Mouse (Mus musculus): ENCODE data around the gene Apobec3. TPM values are rescaled to one million over a fixed set of nuclear protein-coding genes. Genes with fewer than 3 reads are reported as not detected.

Gene Apobec3
- polyA plus RNA-seq, 1 experiment from 2014 or later: 33.1 TPM

DNA sequence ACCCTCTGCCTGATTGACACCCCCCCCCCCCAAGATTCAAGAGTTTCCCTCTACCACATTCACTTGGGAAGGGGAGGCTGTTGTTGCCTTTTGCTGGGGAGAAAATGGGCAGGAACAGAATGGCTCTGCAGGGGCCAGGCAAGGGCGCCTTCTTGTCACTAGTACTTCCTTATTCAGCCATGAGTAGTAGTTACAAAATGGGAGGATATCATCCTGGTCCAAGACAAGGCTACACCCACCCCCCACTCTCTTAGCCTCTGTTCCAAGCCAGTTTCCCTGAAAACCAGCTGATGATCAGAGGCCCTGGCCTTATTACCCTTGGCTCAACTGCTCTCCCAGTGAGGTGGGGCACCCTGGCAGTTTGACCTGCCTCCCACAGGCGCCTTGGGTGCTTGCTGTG lies 37.3 kb downstream of the Apobec3 start:
- H3K9me3 ChIP-seq (replicated peaks; ENCODE audit: control insufficient read depth, low read length): no peaks in the 10 kb centered on the region
- 63% methylated on average over 2 of the region's 2 CpGs for WGBS (ENCODE audit: insufficient replicate concordance)
- peak overlapping the region; percentile 92 for H3K9ac ChIP-seq (ENCODE audit: low read depth, low read length)
- ATAC-seq (ENCODE audit: low read depth): no peak
- H3K27ac ChIP-seq (ENCODE audit: low read length): peak overlapping the region; percentile 96
- H3K36me3 ChIP-seq (ENCODE audit: control insufficient read depth, insufficient read depth): no peaks in the 10 kb centered on the region
- H3K4me1 ChIP-seq (ENCODE audit: control insufficient read depth, low read depth, low read length): peaks cover 35% of the 10 kb centered on the region
- H3K27me3 ChIP-seq (ENCODE audit: control insufficient read depth, insufficient read depth, low read depth, low read length): peaks cover 23% of the 10 kb centered on the region
- peak overlapping the region; percentile 72; the same call in 1 of the 2 replicates for H3K4me3 ChIP-seq (ENCODE audit: low read depth, low read length)
- peak overlapping the region; percentile 88 for H3K4me2 ChIP-seq (ENCODE audit: low read depth, low read length)

DNA sequence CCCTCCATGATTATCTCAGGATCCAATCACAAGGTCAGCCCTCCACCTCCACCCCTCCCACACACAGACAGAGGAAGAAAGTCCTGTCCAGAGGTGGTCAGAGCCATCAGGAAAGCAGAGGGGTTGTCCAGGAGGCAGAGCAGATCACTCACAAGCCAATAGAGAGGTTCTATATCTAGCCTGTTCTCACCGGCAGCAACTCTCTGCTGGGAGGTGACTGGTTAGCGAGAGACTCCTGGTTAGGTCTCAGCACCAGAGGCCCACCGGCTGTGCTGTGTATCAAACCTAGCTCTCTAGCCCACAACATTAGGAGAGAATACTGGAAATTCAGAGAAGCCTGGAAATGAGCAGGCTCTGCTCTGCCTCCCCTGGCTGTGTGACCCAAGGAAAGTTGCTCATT lies 38.3 kb downstream of the Apobec3 start:
- ATAC-seq (ENCODE audit: low read depth): no peak
- Histone ChIP-seq H3K4me3 (ENCODE audit: low read depth, low read length) (no peak overlapping the region), H3K27ac (ENCODE audit: low read length) (no peak overlapping the region), H3K36me3 (ENCODE audit: control insufficient read depth, insufficient read depth) (no peaks in the 10 kb centered on the region), H3K4me1 (ENCODE audit: control insufficient read depth, low read depth, low read length) (peaks cover 35% of the 10 kb centered on the region), H3K9me3 (replicated peaks; ENCODE audit: control insufficient read depth, low read length) (no peaks in the 10 kb centered on the region), H3K27me3 (ENCODE audit: control insufficient read depth, insufficient read depth, low read depth, low read length) (peaks cover 33% of the 10 kb centered on the region), H3K4me2 (ENCODE audit: low read depth, low read length) (no peak overlapping the region), H3K9ac (ENCODE audit: low read depth, low read length) (no peak overlapping the region)
- WGBS (ENCODE audit: insufficient replicate concordance): 77% methylated on average over 3 of the region's 3 CpGs

DNA sequence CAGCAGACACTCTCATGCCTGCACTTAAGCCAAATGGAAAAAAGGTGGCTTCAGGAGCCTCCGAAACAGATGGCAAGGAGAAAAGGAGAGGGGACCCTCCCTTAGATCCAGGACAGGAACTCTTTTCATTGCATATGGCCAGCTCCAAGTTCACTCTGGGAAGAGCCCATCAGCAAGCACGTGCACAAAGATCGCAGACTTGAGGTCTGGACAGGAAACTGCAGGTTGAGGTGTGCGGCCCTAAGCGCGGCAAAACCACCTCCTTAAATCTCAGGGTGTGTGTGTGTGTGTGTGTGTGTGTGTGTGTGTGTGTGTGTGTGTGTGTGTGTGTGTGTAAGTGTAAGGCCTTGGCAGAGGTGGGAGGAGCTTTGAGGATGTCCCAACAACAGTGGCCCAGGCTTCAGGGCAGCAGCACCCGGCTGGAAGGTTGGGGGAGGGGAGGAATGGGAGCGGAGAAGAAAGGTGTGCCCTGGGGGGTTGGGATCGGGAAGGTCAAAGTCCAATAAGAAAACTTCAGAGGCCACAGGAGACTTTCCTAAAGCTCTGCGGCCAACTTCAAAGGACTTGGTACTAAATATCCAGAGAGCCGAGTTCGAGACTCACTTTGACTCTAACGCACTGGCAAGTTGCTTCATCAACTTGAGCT lies 40.2 kb downstream of the Apobec3 start:
- H3K9ac ChIP-seq (ENCODE audit: low read depth, low read length): peak overlapping the region; percentile 80
- peaks cover 46% of the 10 kb centered on the region for H3K27me3 ChIP-seq (ENCODE audit: control insufficient read depth, insufficient read depth, low read depth, low read length)

DNA sequence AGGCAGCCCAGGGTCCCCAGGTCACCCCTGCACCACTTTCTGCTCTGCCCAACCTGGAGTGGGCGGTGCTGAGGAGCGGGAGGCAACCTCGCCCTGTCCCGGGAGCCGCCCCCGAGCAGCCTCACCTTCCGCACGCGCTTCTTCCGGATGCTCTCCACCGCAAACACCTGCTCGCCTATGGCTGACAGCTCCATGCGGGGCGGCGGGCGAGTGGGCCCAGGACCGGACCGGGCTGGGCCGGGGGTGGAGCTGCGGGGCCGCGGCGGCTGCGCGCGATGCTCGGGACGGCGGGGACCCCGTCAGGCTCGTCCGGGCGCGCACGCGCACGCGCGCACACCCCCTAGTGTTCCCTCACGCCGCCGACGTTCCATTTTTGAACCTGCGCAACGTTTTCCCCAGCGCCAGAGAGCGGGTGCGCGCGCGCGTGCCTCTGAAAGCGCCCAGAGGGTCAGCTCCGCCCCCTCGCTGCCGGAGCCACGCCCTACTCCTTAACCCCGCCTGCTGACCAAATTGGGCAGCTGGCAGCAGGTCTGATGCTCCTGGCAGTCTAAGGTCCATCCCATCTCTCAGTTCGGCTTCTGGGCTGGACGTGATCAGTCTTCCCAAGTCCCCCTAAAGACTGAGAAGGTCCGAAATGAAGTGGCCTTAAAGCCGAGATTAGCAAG lies 41.0 kb downstream of the Apobec3 start:
- Histone ChIP-seq H3K27ac (ENCODE audit: low read length) (peak overlapping the region; percentile 81), H3K36me3 (ENCODE audit: control insufficient read depth, insufficient read depth) (no peaks in the 10 kb centered on the region), H3K9ac (ENCODE audit: low read depth, low read length) (peak overlapping the region; percentile 80), H3K27me3 (ENCODE audit: control insufficient read depth, insufficient read depth, low read depth, low read length) (peaks cover 50% of the 10 kb centered on the region), H3K4me1 (ENCODE audit: control insufficient read depth, low read depth, low read length) (peaks cover 27% of the 10 kb centered on the region), H3K4me2 (ENCODE audit: low read depth, low read length) (peak overlapping the region; percentile 99), H3K9me3 (replicated peaks; ENCODE audit: control insufficient read depth, low read length) (no peaks in the 10 kb centered on the region), H3K4me3 (ENCODE audit: low read depth, low read length) (peak overlapping the region; percentile 83)
- WGBS (ENCODE audit: insufficient replicate concordance): under 1% methylated on average over 60 of the region's 62 CpGs
- peak; percentile 55 for ATAC-seq (ENCODE audit: low read depth)

More for the DNA sequence above, 40.2 kb downstream of the Apobec3 start:
- H3K27ac ChIP-seq (ENCODE audit: low read length): no peak overlapping the region; the same call in 1 of the 2 replicates
- peak overlapping the region; percentile 99 for H3K4me2 ChIP-seq (ENCODE audit: low read depth, low read length)
- H3K4me1 ChIP-seq (ENCODE audit: control insufficient read depth, low read depth, low read length): peaks cover 35% of the 10 kb centered on the region
- no peaks in the 10 kb centered on the region for H3K9me3 ChIP-seq (replicated peaks; ENCODE audit: control insufficient read depth, low read length)
- H3K36me3 ChIP-seq (ENCODE audit: control insufficient read depth, insufficient read depth): no peaks in the 10 kb centered on the region
- ATAC-seq (ENCODE audit: low read depth): no peak
- WGBS (ENCODE audit: insufficient replicate concordance): 39% methylated on average over 13 of the region's 13 CpGs
- peak overlapping the region; percentile 83 for H3K4me3 ChIP-seq (ENCODE audit: low read depth, low read length)

DNA sequence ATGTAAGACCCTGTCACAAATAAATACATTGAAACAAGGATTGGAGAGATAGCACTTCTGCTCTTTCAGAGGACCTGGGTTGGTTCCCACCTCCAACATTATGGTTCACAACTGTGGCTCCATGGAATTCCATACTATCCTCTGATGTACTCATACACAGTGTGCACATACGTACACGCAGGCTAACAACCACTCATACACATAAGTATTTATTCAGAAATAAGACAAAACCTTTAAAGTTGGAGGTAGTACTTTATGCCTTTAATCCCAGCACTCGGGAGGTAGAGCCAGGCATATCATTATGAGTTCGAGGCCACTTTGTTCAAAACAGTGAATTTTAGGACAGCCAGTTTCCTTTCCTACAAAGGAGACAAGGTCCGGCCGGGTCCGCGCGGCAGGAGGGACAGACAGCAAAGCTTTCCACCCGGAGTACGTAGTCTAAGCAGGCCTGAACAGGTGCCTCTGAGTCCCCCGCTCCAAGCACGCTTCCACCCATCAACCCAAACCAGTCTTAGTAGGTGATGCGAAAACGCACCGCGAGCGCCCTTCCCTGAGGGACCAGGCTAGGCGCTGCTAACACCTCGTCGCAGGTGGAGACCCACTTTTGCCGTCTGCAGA lies 41.7 kb downstream of the Apobec3 start:
- Histone ChIP-seq H3K4me1 (ENCODE audit: control insufficient read depth, low read depth, low read length) (peaks cover 22% of the 10 kb centered on the region), H3K27me3 (ENCODE audit: control insufficient read depth, insufficient read depth, low read depth, low read length) (peaks cover 50% of the 10 kb centered on the region), H3K4me2 (ENCODE audit: low read depth, low read length) (peak overlapping the region; percentile 99), H3K36me3 (ENCODE audit: control insufficient read depth, insufficient read depth) (no peaks in the 10 kb centered on the region), H3K4me3 (ENCODE audit: low read depth, low read length) (peak overlapping the region; percentile 83), H3K27ac (ENCODE audit: low read length) (no peak overlapping the region), H3K9me3 (replicated peaks; ENCODE audit: control insufficient read depth, low read length) (no peaks in the 10 kb centered on the region), H3K9ac (ENCODE audit: low read depth, low read length) (no peak overlapping the region)
- ATAC-seq (ENCODE audit: low read depth): no peak
- 9% methylated on average over 22 of the region's 22 CpGs for WGBS (ENCODE audit: insufficient replicate concordance)

DNA sequence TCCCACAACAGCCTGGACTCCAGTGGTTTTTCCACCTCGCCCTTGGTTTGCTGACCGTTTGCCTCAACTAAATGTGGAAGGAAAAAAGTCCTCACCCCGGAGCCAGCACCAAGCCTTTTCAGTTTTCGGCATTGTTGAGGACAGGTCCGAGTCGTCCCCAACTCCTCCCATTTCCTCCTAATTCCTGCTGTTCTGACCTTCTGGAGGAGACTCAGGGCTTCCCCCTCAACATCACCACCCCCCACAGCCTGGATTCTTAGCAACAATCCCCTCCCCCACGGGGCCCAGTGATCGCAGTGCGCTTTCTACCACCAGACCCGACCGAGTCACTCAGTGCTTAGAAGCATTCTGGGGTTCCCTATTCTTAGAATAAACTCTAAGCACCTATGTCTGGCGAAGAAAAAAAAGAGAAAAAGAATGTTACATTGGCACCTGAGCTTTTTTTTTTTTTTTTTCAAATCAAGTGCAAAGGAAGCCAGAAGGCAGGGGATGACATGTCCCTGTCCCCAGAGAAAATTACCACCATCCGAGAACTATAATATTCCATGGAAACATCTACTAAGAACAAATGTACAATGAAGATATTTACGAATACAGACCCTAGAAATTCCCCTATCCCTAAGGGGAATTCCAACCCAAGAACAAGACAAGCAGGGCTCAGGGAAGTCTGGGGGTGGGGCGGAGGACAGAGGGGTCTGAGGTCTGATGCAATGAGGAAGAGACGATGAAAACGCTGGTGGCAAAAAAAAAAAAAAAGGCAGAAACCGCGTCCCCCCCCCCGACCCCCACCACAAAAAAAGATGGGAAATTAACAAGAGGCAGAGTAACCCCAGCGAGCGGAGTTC lies 42.4 kb downstream of the Apobec3 start:
- WGBS (ENCODE audit: insufficient replicate concordance): 2% methylated on average over 22 of the region's 22 CpGs
- peaks cover 50% of the 10 kb centered on the region for H3K27me3 ChIP-seq (ENCODE audit: control insufficient read depth, insufficient read depth, low read depth, low read length)
- H3K4me1 ChIP-seq (ENCODE audit: control insufficient read depth, low read depth, low read length): peaks cover 14% of the 10 kb centered on the region
- no peak overlapping the region for H3K4me3 ChIP-seq (ENCODE audit: low read depth, low read length)
- H3K4me2 ChIP-seq (ENCODE audit: low read depth, low read length): no peak overlapping the region
- ATAC-seq (ENCODE audit: low read depth): no peak
- H3K36me3 ChIP-seq (ENCODE audit: control insufficient read depth, insufficient read depth): no peaks in the 10 kb centered on the region
- no peak overlapping the region for H3K9ac ChIP-seq (ENCODE audit: low read depth, low read length)
- no peak overlapping the region for H3K27ac ChIP-seq (ENCODE audit: low read length)
- no peaks in the 10 kb centered on the region for H3K9me3 ChIP-seq (replicated peaks; ENCODE audit: control insufficient read depth, low read length)

DNA sequence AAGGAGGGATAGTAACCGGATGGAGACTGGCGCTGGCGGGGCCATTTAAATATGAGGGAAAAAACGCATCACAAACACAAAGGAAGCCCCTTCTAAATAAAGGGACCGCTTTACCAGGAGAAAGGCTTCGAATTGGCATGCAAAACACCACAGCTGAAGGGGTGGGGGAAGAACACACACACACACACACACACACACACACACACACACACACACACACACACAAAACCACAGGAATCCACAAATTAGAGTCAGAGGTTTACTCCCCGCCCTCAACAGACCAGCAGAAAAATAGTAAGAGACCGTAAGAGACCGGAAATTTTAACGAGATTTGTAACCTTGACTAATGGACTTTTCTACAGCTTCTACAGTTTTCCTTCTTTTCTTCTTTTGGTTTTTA lies 43.3 kb downstream of the Apobec3 start:
- 5% methylated on average over 10 of the region's 10 CpGs for WGBS (ENCODE audit: insufficient replicate concordance)
- Histone ChIP-seq H3K4me2 (ENCODE audit: low read depth, low read length) (no peak overlapping the region), H3K27me3 (ENCODE audit: control insufficient read depth, insufficient read depth, low read depth, low read length) (peaks cover 50% of the 10 kb centered on the region), H3K4me3 (ENCODE audit: low read depth, low read length) (no peak overlapping the region), H3K9me3 (replicated peaks; ENCODE audit: control insufficient read depth, low read length) (no peaks in the 10 kb centered on the region), H3K36me3 (ENCODE audit: control insufficient read depth, insufficient read depth) (no peaks in the 10 kb centered on the region), H3K9ac (ENCODE audit: low read depth, low read length) (no peak overlapping the region), H3K4me1 (ENCODE audit: control insufficient read depth, low read depth, low read length) (peaks cover 11% of the 10 kb centered on the region), H3K27ac (ENCODE audit: low read length) (no peak overlapping the region)
- no peak for ATAC-seq (ENCODE audit: low read depth)

DNA sequence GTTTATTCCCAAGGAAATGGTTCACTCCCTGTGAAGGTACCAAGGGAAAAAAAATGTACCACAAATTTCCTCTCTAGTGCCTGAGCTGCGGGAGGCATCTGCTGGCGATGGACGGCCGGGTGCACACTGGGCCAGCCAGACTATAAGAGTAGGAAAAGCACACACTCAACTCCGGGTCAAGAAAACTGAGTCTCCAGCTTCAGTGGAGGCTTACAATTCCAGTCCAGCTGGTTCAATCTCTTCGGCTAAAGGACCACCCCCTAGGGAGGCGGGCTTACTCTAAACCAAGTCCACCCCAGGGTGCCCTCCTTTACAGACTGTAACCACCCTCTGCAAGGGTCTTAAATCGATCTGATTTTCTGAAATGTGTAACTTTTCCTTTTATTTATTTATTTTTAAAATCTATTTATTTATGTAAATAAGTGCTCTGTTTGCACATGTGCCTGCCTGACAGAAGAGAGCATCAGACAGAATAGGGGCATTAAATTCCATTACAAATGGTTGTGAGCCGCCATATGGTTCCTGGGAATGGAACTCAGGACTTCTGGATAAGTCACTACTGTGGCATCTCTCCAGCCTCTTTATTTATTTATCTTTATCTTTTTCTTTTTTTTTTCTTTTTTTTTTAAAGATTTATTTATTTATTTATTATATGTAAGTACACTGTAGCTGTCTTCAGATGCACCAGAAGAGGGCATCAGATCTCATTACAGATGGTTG lies 44.4 kb downstream of the Apobec3 start:
- H3K27ac ChIP-seq (ENCODE audit: low read length): no peak overlapping the region
- ATAC-seq (ENCODE audit: low read depth): no peak
- 36% methylated on average over 9 of the region's 9 CpGs for WGBS (ENCODE audit: insufficient replicate concordance)
- H3K4me1 ChIP-seq (ENCODE audit: control insufficient read depth, low read depth, low read length): peaks cover 11% of the 10 kb centered on the region
- no peaks in the 10 kb centered on the region for H3K9me3 ChIP-seq (replicated peaks; ENCODE audit: control insufficient read depth, low read length)
- no peaks in the 10 kb centered on the region for H3K36me3 ChIP-seq (ENCODE audit: control insufficient read depth, insufficient read depth)
- peaks cover 50% of the 10 kb centered on the region for H3K27me3 ChIP-seq (ENCODE audit: control insufficient read depth, insufficient read depth, low read depth, low read length)
- H3K4me3 ChIP-seq (ENCODE audit: low read depth, low read length): no peak overlapping the region
- H3K9ac ChIP-seq (ENCODE audit: low read depth, low read length): no peak overlapping the region
- no peak overlapping the region for H3K4me2 ChIP-seq (ENCODE audit: low read depth, low read length)

Measured in liver, embryonic 16.5 days (tissue).